Mouse (Mus musculus) frontal cortex, postnatal 25 days (tissue): ENCODE measurements around the gene Tmx4.

ENCODE experiments used
- DNase-seq, 2 experiments: peaks; one replicate each; pipeline ENCODE4 v3.0.0; 2022; ENCODE audit warnings: low spot score in 2 of 2

Gene Tmx4

DNA sequence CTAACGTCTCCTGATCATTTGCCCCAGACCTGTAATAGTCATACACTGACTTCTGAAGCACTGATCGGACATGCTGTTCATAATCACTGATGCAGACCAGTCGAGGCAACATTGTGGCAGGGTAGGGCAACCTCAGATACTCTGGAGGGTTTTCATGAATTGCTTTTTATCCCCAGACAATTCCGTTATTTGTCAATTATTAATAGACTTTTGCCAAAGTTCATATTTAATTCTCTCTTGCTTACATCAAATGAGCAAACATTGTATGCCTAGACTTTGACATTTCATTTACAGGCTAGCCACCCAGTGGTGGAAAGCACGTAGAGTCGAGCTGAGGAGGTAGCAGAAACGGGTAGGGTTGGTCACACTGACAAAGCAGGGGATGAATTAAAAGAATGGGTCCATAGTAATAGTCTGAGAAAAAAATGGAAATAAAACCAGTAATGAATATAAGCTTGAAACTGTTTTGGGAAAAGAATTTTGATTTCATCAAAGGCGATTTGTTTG, 89.7 kb downstream of the Tmx4 start, which contains the start of gene Hao1:
TSS of gene Hao1 (minus strand) at position 148 of the 507 bp plus-strand sequence.
- DNase-seq, result no peak

DNA sequence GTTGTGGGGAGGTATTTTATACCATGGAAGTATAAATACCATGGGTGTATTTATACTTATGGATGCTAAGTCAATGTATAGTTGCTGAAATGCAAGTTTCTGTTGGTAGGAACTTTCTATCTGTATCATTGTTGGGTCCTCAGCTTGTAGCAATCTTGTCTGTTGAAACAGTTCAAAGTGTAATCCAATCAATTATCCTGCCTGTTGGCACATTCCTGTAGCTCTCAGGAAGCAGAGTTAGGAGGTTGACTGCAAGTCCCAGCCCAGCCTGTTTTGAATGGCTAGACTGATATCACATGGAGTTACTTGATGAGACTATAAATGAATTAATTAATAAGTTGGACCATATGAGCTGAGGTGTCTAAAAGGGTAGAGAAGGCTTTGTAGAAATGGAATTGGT, 91.6 kb downstream of the Tmx4 start:
- DNase-seq, result no peak

GRCm38 (mm10) chr2:134549770-134550169, 94.2 kb downstream of the Tmx4 start:
- peak; percentile 52 to 63 for DNase-seq

DNA sequence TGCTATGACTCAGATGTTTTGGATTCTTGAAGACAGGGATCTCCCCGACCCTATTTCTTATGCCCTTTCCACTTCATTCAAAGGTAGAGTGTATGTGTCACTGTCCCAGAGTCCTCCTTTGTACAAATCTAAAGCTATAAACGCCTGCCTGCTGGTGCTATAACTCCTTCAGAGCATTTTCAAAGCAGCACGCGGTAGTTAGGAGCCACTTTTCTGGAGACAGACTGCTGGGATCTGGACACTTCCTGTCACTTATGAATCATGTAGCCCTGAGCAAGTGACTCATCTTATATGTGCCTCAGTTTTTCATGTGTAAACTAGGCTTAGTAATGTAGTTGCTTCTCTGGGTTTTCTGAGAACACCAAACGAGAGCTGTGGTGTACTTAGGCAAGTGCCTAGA, 98.8 kb downstream of the Tmx4 start:
- no peak for DNase-seq

- no peak for DNase-seq
Measured at GRCm38 (mm10) chr2:134544321-134545065, 99.5 kb downstream of the Tmx4 start.
